Mouse (Mus musculus): ENCODE measurements at regions not wholly inside any gene's neighbourhood (a gene's known extent, or its start where the extent isn't known, plus 50 kb on each side); places are given as distances from the start of the nearest gene placed in this dataset.

GRCm38 (mm10) chr3:52781521-52781920 is 235.5 kb downstream of the Cog6 start:
- no peak overlapping the region for H3K27ac ChIP-seq (ENCODE audit: low read length)
- no peaks in the 10 kb centered on the region for H3K27me3 ChIP-seq (replicated peaks; ENCODE audit: control insufficient read depth, insufficient read depth, low read length)
- WGBS: 85% methylated on average over 3 of the region's 3 CpGs
- no peak for ATAC-seq
- no peaks in the 10 kb centered on the region for H3K36me3 ChIP-seq (ENCODE audit: control insufficient read depth, insufficient read depth)
- H3K4me2 ChIP-seq (ENCODE audit: low read length): no peak overlapping the region
- peaks cover 7% of the 10 kb centered on the region for H3K4me1 ChIP-seq (replicated peaks; ENCODE audit: control insufficient read depth, insufficient read depth, low read length)
- H3K9me3 ChIP-seq (ENCODE audit: control insufficient read depth, low read length): no peaks in the 10 kb centered on the region
- H3K4me3 ChIP-seq (replicated peaks; ENCODE audit: low read length): no peak overlapping the region
- H3K9ac ChIP-seq (replicated peaks; ENCODE audit: low read depth, low read length): no peak overlapping the region

- Histone ChIP-seq H3K4me3 (replicated peaks; ENCODE audit: low read length) (no peak overlapping the region), H3K9me3 (ENCODE audit: control insufficient read depth, low read length) (no peaks in the 10 kb centered on the region), H3K4me1 (replicated peaks; ENCODE audit: control insufficient read depth, insufficient read depth, low read length) (peaks cover 10% of the 10 kb centered on the region), H3K36me3 (ENCODE audit: control insufficient read depth, insufficient read depth) (no peaks in the 10 kb centered on the region), H3K9ac (replicated peaks; ENCODE audit: low read depth, low read length) (no peak overlapping the region), H3K27me3 (replicated peaks; ENCODE audit: control insufficient read depth, insufficient read depth, low read length) (no peaks in the 10 kb centered on the region), H3K4me2 (ENCODE audit: low read length) (no peak overlapping the region), H3K27ac (ENCODE audit: low read length) (no peak overlapping the region)
- no peak for ATAC-seq
- 85% methylated on average over 8 of the region's 8 CpGs for WGBS
Measured at GRCm38 (mm10) chr3:52780356-52780755, 236.7 kb downstream of the Cog6 start.

- WGBS: 59% methylated on average over 4 of the region's 4 CpGs
Measured at GRCm38 (mm10) chr3:52775875-52776274, 241.2 kb downstream of the Cog6 start.

GRCm38 (mm10) chr3:52775156-52775555 is 241.9 kb downstream of the Cog6 start:
- no peaks in the 10 kb centered on the region for H3K27me3 ChIP-seq (replicated peaks; ENCODE audit: control insufficient read depth, insufficient read depth, low read length)
- no peak overlapping the region for H3K4me2 ChIP-seq (ENCODE audit: low read length)
- H3K9ac ChIP-seq (replicated peaks; ENCODE audit: low read depth, low read length): no peak overlapping the region
- ATAC-seq: no peak
- H3K9me3 ChIP-seq (ENCODE audit: control insufficient read depth, low read length): no peaks in the 10 kb centered on the region
- H3K36me3 ChIP-seq (ENCODE audit: control insufficient read depth, insufficient read depth): no peaks in the 10 kb centered on the region
- no peak overlapping the region for H3K27ac ChIP-seq (ENCODE audit: low read length)
- H3K4me1 ChIP-seq (replicated peaks; ENCODE audit: control insufficient read depth, insufficient read depth, low read length): peaks cover 3% of the 10 kb centered on the region; the same call in 1 of the 2 replicates
- WGBS: 75% methylated on average over 7 of the region's 7 CpGs
- no peak overlapping the region for H3K4me3 ChIP-seq (replicated peaks; ENCODE audit: low read length)

More at GRCm38 (mm10) chr3:52775875-52776274, 241.2 kb downstream of the Cog6 start:
- no peaks in the 10 kb centered on the region for H3K36me3 ChIP-seq (ENCODE audit: control insufficient read depth, insufficient read depth)
- H3K4me1 ChIP-seq (replicated peaks; ENCODE audit: control insufficient read depth, insufficient read depth, low read length): peaks cover 3% of the 10 kb centered on the region; the same call in 1 of the 2 replicates
- H3K9me3 ChIP-seq (ENCODE audit: control insufficient read depth, low read length): no peaks in the 10 kb centered on the region
- no peak overlapping the region for H3K27ac ChIP-seq (ENCODE audit: low read length)
- no peak for ATAC-seq
- no peak overlapping the region for H3K9ac ChIP-seq (replicated peaks; ENCODE audit: low read depth, low read length)
- no peaks in the 10 kb centered on the region for H3K27me3 ChIP-seq (replicated peaks; ENCODE audit: control insufficient read depth, insufficient read depth, low read length)
- H3K4me3 ChIP-seq (replicated peaks; ENCODE audit: low read length): no peak overlapping the region
- H3K4me2 ChIP-seq (ENCODE audit: low read length): no peak overlapping the region

- Histone ChIP-seq H3K27ac (ENCODE audit: low read length) (no peak overlapping the region), H3K4me2 (ENCODE audit: low read length) (no peak overlapping the region), H3K4me1 (replicated peaks; ENCODE audit: control insufficient read depth, insufficient read depth, low read length) (peaks cover 3% of the 10 kb centered on the region; the same call in 1 of the 2 replicates), H3K9me3 (ENCODE audit: control insufficient read depth, low read length) (no peaks in the 10 kb centered on the region), H3K4me3 (replicated peaks; ENCODE audit: low read length) (no peak overlapping the region), H3K27me3 (replicated peaks; ENCODE audit: control insufficient read depth, insufficient read depth, low read length) (no peaks in the 10 kb centered on the region), H3K36me3 (ENCODE audit: control insufficient read depth, insufficient read depth) (no peaks in the 10 kb centered on the region), H3K9ac (replicated peaks; ENCODE audit: low read depth, low read length) (no peak overlapping the region)
- 79% methylated on average over 6 of the region's 6 CpGs for WGBS
- no peak for ATAC-seq
Measured at GRCm38 (mm10) chr3:52774734-52775133, 242.3 kb downstream of the Cog6 start.

- Histone ChIP-seq H3K4me1 (replicated peaks; ENCODE audit: control insufficient read depth, insufficient read depth, low read length) (peaks cover 19% of the 10 kb centered on the region), H3K9ac (replicated peaks; ENCODE audit: low read depth, low read length) (no peak overlapping the region), H3K9me3 (ENCODE audit: control insufficient read depth, low read length) (no peaks in the 10 kb centered on the region), H3K4me3 (replicated peaks; ENCODE audit: low read length) (no peak overlapping the region), H3K27me3 (replicated peaks; ENCODE audit: control insufficient read depth, insufficient read depth, low read length) (no peaks in the 10 kb centered on the region), H3K4me2 (ENCODE audit: low read length) (no peak overlapping the region), H3K36me3 (ENCODE audit: control insufficient read depth, insufficient read depth) (no peaks in the 10 kb centered on the region), H3K27ac (ENCODE audit: low read length) (peak overlapping the region; percentile 22; the same call in 1 of the 2 replicates)
- WGBS: 44% methylated on average over 10 of the region's 10 CpGs
- no peak for ATAC-seq
Measured at GRCm38 (mm10) chr3:52767276-52767675, 249.8 kb downstream of the Cog6 start.

GRCm38 (mm10) chr3:52766841-52767240 is 250.2 kb downstream of the Cog6 start:
- H3K36me3 ChIP-seq (ENCODE audit: control insufficient read depth, insufficient read depth): no peaks in the 10 kb centered on the region
- H3K9ac ChIP-seq (replicated peaks; ENCODE audit: low read depth, low read length): no peak overlapping the region
- peak; percentile 87 for ATAC-seq
- no peaks in the 10 kb centered on the region for H3K27me3 ChIP-seq (replicated peaks; ENCODE audit: control insufficient read depth, insufficient read depth, low read length)
- H3K4me2 ChIP-seq (ENCODE audit: low read length): no peak overlapping the region
- 11% methylated on average over 5 of the region's 5 CpGs for WGBS
- peak overlapping the region; percentile 22; the same call in 1 of the 2 replicates for H3K27ac ChIP-seq (ENCODE audit: low read length)
- no peak overlapping the region for H3K4me3 ChIP-seq (replicated peaks; ENCODE audit: low read length)
- H3K4me1 ChIP-seq (replicated peaks; ENCODE audit: control insufficient read depth, insufficient read depth, low read length): peaks cover 19% of the 10 kb centered on the region
- H3K9me3 ChIP-seq (ENCODE audit: control insufficient read depth, low read length): no peaks in the 10 kb centered on the region

- peaks cover 19% of the 10 kb centered on the region for H3K4me1 ChIP-seq (replicated peaks; ENCODE audit: control insufficient read depth, insufficient read depth, low read length)
- 80% methylated on average over 4 of the region's 4 CpGs for WGBS
- ATAC-seq: no peak
Measured at GRCm38 (mm10) chr3:52764166-52764565, 252.9 kb downstream of the Cog6 start.

GRCm38 (mm10) chr3:52763660-52764059 is 253.4 kb downstream of the Cog6 start:
- no peaks in the 10 kb centered on the region for H3K9me3 ChIP-seq (ENCODE audit: control insufficient read depth, low read length)
- no peak overlapping the region for H3K27ac ChIP-seq (ENCODE audit: low read length)
- 66% methylated on average over 5 of the region's 5 CpGs for WGBS
- H3K4me1 ChIP-seq (replicated peaks; ENCODE audit: control insufficient read depth, insufficient read depth, low read length): peaks cover 19% of the 10 kb centered on the region
- no peaks in the 10 kb centered on the region for H3K36me3 ChIP-seq (ENCODE audit: control insufficient read depth, insufficient read depth)
- no peak overlapping the region for H3K4me3 ChIP-seq (replicated peaks; ENCODE audit: low read length)
- no peak for ATAC-seq
- no peaks in the 10 kb centered on the region for H3K27me3 ChIP-seq (replicated peaks; ENCODE audit: control insufficient read depth, insufficient read depth, low read length)
- H3K4me2 ChIP-seq (ENCODE audit: low read length): no peak overlapping the region
- no peak overlapping the region for H3K9ac ChIP-seq (replicated peaks; ENCODE audit: low read depth, low read length)

More at GRCm38 (mm10) chr3:52764166-52764565, 252.9 kb downstream of the Cog6 start:
- H3K9ac ChIP-seq (replicated peaks; ENCODE audit: low read depth, low read length): no peak overlapping the region
- no peaks in the 10 kb centered on the region for H3K9me3 ChIP-seq (ENCODE audit: control insufficient read depth, low read length)
- H3K27me3 ChIP-seq (replicated peaks; ENCODE audit: control insufficient read depth, insufficient read depth, low read length): no peaks in the 10 kb centered on the region
- no peaks in the 10 kb centered on the region for H3K36me3 ChIP-seq (ENCODE audit: control insufficient read depth, insufficient read depth)
- no peak overlapping the region for H3K27ac ChIP-seq (ENCODE audit: low read length)
- H3K4me3 ChIP-seq (replicated peaks; ENCODE audit: low read length): no peak overlapping the region
- no peak overlapping the region for H3K4me2 ChIP-seq (ENCODE audit: low read length)

GRCm38 (mm10) chr3:52762549-52762948 is 254.5 kb downstream of the Cog6 start:
- Histone ChIP-seq H3K36me3 (ENCODE audit: control insufficient read depth, insufficient read depth) (no peaks in the 10 kb centered on the region), H3K4me1 (replicated peaks; ENCODE audit: control insufficient read depth, insufficient read depth, low read length) (peaks cover 19% of the 10 kb centered on the region), H3K4me2 (ENCODE audit: low read length) (no peak overlapping the region), H3K27me3 (replicated peaks; ENCODE audit: control insufficient read depth, insufficient read depth, low read length) (no peaks in the 10 kb centered on the region), H3K9me3 (ENCODE audit: control insufficient read depth, low read length) (no peaks in the 10 kb centered on the region), H3K4me3 (replicated peaks; ENCODE audit: low read length) (no peak overlapping the region), H3K27ac (ENCODE audit: low read length) (no peak overlapping the region), H3K9ac (replicated peaks; ENCODE audit: low read depth, low read length) (no peak overlapping the region)
- no peak for ATAC-seq
- WGBS: 86% methylated on average over 6 of the region's 6 CpGs

All from forebrain, embryonic 16.5 days (tissue).